Mouse (Mus musculus) small intestine, adult 2 months (tissue): ENCODE measurements around the gene Ung. TPM values are rescaled to one million over a fixed set of nuclear protein-coding genes. Genes with fewer than 3 reads are reported as not detected.

ENCODE experiments used
- H3K27ac ChIP-seq: fragments of 200-500 bp; 2 replicates; pipeline ENCODE4 v1.5.1; 2012; ENCODE audit warnings: low read depth, low read length, control low read depth, inconsistent platforms; ENCODE audit not compliant: insufficient read depth
- H3K27me3 ChIP-seq: fragments of 200-500 bp; 2 replicates; pipeline ENCODE4 v1.6.1; 2012; ENCODE audit warnings: mild to moderate bottlenecking, moderate library complexity, low read length, inconsistent platforms; ENCODE audit not compliant: control insufficient read depth, insufficient read depth
- H3K36me3 ChIP-seq: fragments of 200-500 bp; 2 replicates; pipeline ENCODE4 v1.6.1; 2012; ENCODE audit warnings: mild to moderate bottlenecking, low read length, control low read depth, inconsistent platforms; ENCODE audit not compliant: control insufficient read depth, insufficient read depth
- H3K4me1 ChIP-seq: fragments of 200-500 bp; 2 replicates; pipeline ENCODE4 v1.6.1; 2012; ENCODE audit warnings: low read length, inconsistent platforms, mixed read lengths; ENCODE audit not compliant: control insufficient read depth, insufficient read depth, insufficient read length
- H3K4me3 ChIP-seq: fragments of 200-500 bp; 2 replicates; pipeline ENCODE4 v1.5.1; 2012; ENCODE audit warnings: low read depth, mild to moderate bottlenecking, control low read depth, inconsistent platforms, low read length, moderate library complexity
- CTCF ChIP-seq: fragments of 200-500 bp; IDR thresholded peaks from 2 replicates; pipeline ENCODE4 v1.5.1; 2012; ENCODE audit warnings: low read depth, mild to moderate bottlenecking, control low read depth, inconsistent platforms, low read length, moderate library complexity, mixed read lengths; ENCODE audit not compliant: insufficient replicate concordance, insufficient read length; ENCODE audit errors: extremely low read depth
- POLR2A ChIP-seq: fragments of 200-500 bp; IDR thresholded peaks from 2 replicates; pipeline ENCODE4 v1.6.1; 2012; ENCODE audit warnings: low read depth, mild to moderate bottlenecking, control low read depth, inconsistent platforms, low read length, moderate library complexity
- WGBS: fragments of 180-500 bp; shearing (Covaris S2); methylation state at CpG from one replicate; pipeline ENCODE4 v1.1.7; 2018; 5-methylcytosine and 5-hydroxymethylcytosine counted together
- polyA plus RNA-seq: library from polyadenylated mRNA; depleted of rRNA; stranded (reverse); fragments of >200 nt; gene quantifications from 2 replicates; pipeline ENCODE4 v1.2.3, GENCODE M21; 2012

The Ung gene
- polyA plus RNA-seq, 1 experiment: 6.7 TPM

- Histone ChIP-seq H3K27ac (no peak overlapping the region), H3K36me3 (no peaks in the 10 kb centered on the region), H3K27me3 (no peaks in the 10 kb centered on the region), H3K4me1 (no peaks in the 10 kb centered on the region), H3K4me3 (no peak overlapping the region)
- 24% methylated on average over 9 of the region's 9 CpGs for WGBS
- TF ChIP-seq CTCF (no peak), POLR2A (no peak)
Measured at GRCm38 (mm10) chr5:114155168-114155933, 25.2 kb downstream of the Ung start.

- WGBS: 60% methylated on average over 7 of the region's 7 CpGs
- no peaks in the 10 kb centered on the region for H3K36me3 ChIP-seq
- H3K27ac ChIP-seq: no peak overlapping the region
- no peaks in the 10 kb centered on the region for H3K27me3 ChIP-seq
- H3K4me3 ChIP-seq: no peak overlapping the region
- H3K4me1 ChIP-seq: no peaks in the 10 kb centered on the region
- TF ChIP-seq CTCF: no peak
- no peak for TF ChIP-seq POLR2A
Measured at GRCm38 (mm10) chr5:114157236-114157635, 27.1 kb downstream of the Ung start.

- Histone ChIP-seq H3K27me3 (no peaks in the 10 kb centered on the region), H3K36me3 (no peaks in the 10 kb centered on the region)
- WGBS: 73% methylated on average over 6 of the region's 6 CpGs
Measured at GRCm38 (mm10) chr5:114161424-114161823, 31.2 kb downstream of the Ung start.

GRCm38 (mm10) chr5:114162106-114162815 lies 32.1 kb downstream of the Ung start:
- Histone ChIP-seq H3K4me1 (no peaks in the 10 kb centered on the region), H3K36me3 (no peaks in the 10 kb centered on the region), H3K4me3 (no peak overlapping the region), H3K27me3 (no peaks in the 10 kb centered on the region), H3K27ac (no peak overlapping the region)
- 44% methylated on average over 12 of the region's 12 CpGs for WGBS
- no peak for TF ChIP-seq CTCF
- no peak for TF ChIP-seq POLR2A

More at GRCm38 (mm10) chr5:114161424-114161823, 31.2 kb downstream of the Ung start:
- H3K4me3 ChIP-seq: no peak overlapping the region
- no peaks in the 10 kb centered on the region for H3K4me1 ChIP-seq
- TF ChIP-seq CTCF: no peak
- no peak for TF ChIP-seq POLR2A
- no peak overlapping the region for H3K27ac ChIP-seq

GRCm38 (mm10) chr5:114163117-114163696 lies 33.0 kb downstream of the Ung start:
- TF ChIP-seq POLR2A (no peak), CTCF (no peak)
- Histone ChIP-seq H3K27me3 (no peaks in the 10 kb centered on the region), H3K4me3 (no peak overlapping the region), H3K36me3 (no peaks in the 10 kb centered on the region), H3K4me1 (no peaks in the 10 kb centered on the region), H3K27ac (no peak overlapping the region)
- WGBS: 35% methylated on average over 6 of the region's 6 CpGs

- Histone ChIP-seq H3K36me3 (no peaks in the 10 kb centered on the region), H3K4me1 (0 out of 2 replicates have a peak, but pooled peaks cover 3% of the 10 kb centered on the region), H3K27ac (no peak overlapping the region), H3K4me3 (no peak overlapping the region), H3K27me3 (no peaks in the 10 kb centered on the region)
- no peak for TF ChIP-seq POLR2A
- TF ChIP-seq CTCF: no peak
- 74% methylated on average over 7 of the region's 7 CpGs for WGBS
Measured at GRCm38 (mm10) chr5:114170345-114170744, 40.2 kb downstream of the Ung start.

GRCm38 (mm10) chr5:114172936-114173335 lies 42.8 kb downstream of the Ung start:
- no peaks in the 10 kb centered on the region for H3K27me3 ChIP-seq
- H3K27ac ChIP-seq: no peak overlapping the region
- no peaks in the 10 kb centered on the region for H3K36me3 ChIP-seq
- TF ChIP-seq CTCF (no peak), POLR2A (no peak)
- 88% methylated on average over 3 of the region's 3 CpGs for WGBS
- H3K4me1 ChIP-seq: peaks cover 10% of the 10 kb centered on the region
- H3K4me3 ChIP-seq: no peak overlapping the region
